In genomic region chr7:45045741-45046140, GRCm38 (mm10) we compare ENCODE assay signal across 22 mouse cellular contexts.
"Had no signal": no experiment of that assay in that cellular context is flagged by ENCODE, and none has a peak within 500 bp of the region (broad histone marks: within the 10 kb centered on the region; RNA-seq: fewer than 3 reads in every experiment).

No protein-coding gene starts in this region.

- H3K27ac ChIP-seq: kidney, embryonic 15.5 days; limb, embryonic 12.5 days; limb, embryonic 15.5 days; liver, embryonic 14.5 days; midbrain, embryonic 12.5 days; midbrain, embryonic 15.5 days; neural tube, embryonic 12.5 days; neural tube, embryonic 15.5 days had no signal

- H3K4me3 ChIP-seq: kidney, embryonic 15.5 days; limb, embryonic 12.5 days; limb, embryonic 15.5 days; megakaryocyte, embryonic 14.5 days; midbrain, embryonic 12.5 days; midbrain, embryonic 15.5 days; neural tube, embryonic 12.5 days; neural tube, embryonic 15.5 days had no signal

- H3K4me2 ChIP-seq: kidney, embryonic 15.5 days; limb, embryonic 12.5 days; limb, embryonic 15.5 days; liver, embryonic 11.5 days; lung, embryonic 14.5 days; midbrain, embryonic 12.5 days; midbrain, embryonic 15.5 days; neural tube, embryonic 12.5 days; neural tube, embryonic 15.5 days had no signal

- DNase-seq: kidney, adult 8-10 months; kidney, postnatal 10 days; kidney, postnatal 36 days; left cerebral cortex, postnatal 4 days; liver, postnatal 0 days; lung, embryonic 14.5 days; lung, postnatal 36 days; right cerebral cortex, adult 18-20 months; right cerebral cortex, postnatal 14 days; right cerebral cortex, postnatal 4 days; thymus, postnatal 25 days had no signal

- H3K9me3 ChIP-seq: kidney, embryonic 15.5 days; limb, embryonic 12.5 days; limb, embryonic 15.5 days; megakaryocyte, embryonic 14.5 days; midbrain, embryonic 12.5 days; midbrain, embryonic 15.5 days; neural tube, embryonic 12.5 days; neural tube, embryonic 15.5 days had no signal

- H3K27me3 ChIP-seq: kidney, embryonic 15.5 days; limb, embryonic 12.5 days; limb, embryonic 15.5 days; megakaryocyte, embryonic 14.5 days; midbrain, embryonic 12.5 days; midbrain, embryonic 15.5 days; neural tube, embryonic 12.5 days; neural tube, embryonic 15.5 days had no signal

- H3K9ac ChIP-seq: kidney, embryonic 15.5 days; limb, embryonic 12.5 days; limb, embryonic 15.5 days; liver, embryonic 14.5 days; liver, postnatal 0 days; lung, embryonic 14.5 days; midbrain, embryonic 12.5 days; midbrain, embryonic 15.5 days; neural tube, embryonic 12.5 days; neural tube, embryonic 15.5 days had no signal

- ATAC-seq: liver, postnatal 0 days; lung, postnatal 0 days; midbrain, embryonic 15.5 days had no signal
